Mouse (Mus musculus) forebrain, embryonic 12.5 days (tissue): ENCODE measurements at regions not wholly inside any gene's neighbourhood (a gene's known extent, or its start where the extent isn't known, plus 50 kb on each side); places are given as distances from the start of the nearest gene placed in this dataset.
A peak's percentile ranks its signal among the peaks of the same experiment; 100 is the strongest.

Source experiments
- ATAC-seq: fragments of 200-750 bp; cut with Nextera tagmentation; 2 replicates; pipeline ENCODE4 v1.8.0; 2017; ENCODE audit warnings: moderate TSS enrichment; ENCODE audit not compliant: low FRiP score
- H3K27ac ChIP-seq: fragments of 300-500 bp; sonication (generic); 2 replicates; pipeline ENCODE4 v1.5.1; 2016; ENCODE audit warnings: mild to moderate bottlenecking
- H3K27me3 ChIP-seq: fragments of 300-500 bp; sonication (generic); 2 replicates; pipeline ENCODE4 v1.6.1; 2016; ENCODE audit warnings: mild to moderate bottlenecking
- H3K36me3 ChIP-seq: fragments of 300-500 bp; sonication (generic); replicated peaks from 2 replicates; pipeline ENCODE4 v1.6.1; 2016; ENCODE audit warnings: mild to moderate bottlenecking
- H3K4me1 ChIP-seq: fragments of 300-500 bp; sonication (generic); 2 replicates; pipeline ENCODE4 v1.6.1; 2016
- H3K4me2 ChIP-seq: fragments of 300-500 bp; sonication (generic); 2 replicates; pipeline ENCODE4 v1.6.1; 2016; ENCODE audit warnings: mild to moderate bottlenecking, moderate library complexity
- H3K4me3 ChIP-seq: fragments of 300-500 bp; sonication (generic); replicated peaks from 2 replicates; pipeline ENCODE4 v1.5.1; 2016; ENCODE audit warnings: mild to moderate bottlenecking
- H3K9ac ChIP-seq: fragments of 300-500 bp; sonication (generic); 2 replicates; pipeline ENCODE4 v1.6.1; 2016; ENCODE audit warnings: mild to moderate bottlenecking
- H3K9me3 ChIP-seq: fragments of 300-500 bp; sonication (generic); 2 replicates; pipeline ENCODE4 v1.6.1; 2016
- WGBS: fragments of 180-500 bp; shearing (Covaris S2); methylation state at CpG from one replicate; pipeline ENCODE4 v1.1.7; 2016; 5-methylcytosine and 5-hydroxymethylcytosine counted together

DNA sequence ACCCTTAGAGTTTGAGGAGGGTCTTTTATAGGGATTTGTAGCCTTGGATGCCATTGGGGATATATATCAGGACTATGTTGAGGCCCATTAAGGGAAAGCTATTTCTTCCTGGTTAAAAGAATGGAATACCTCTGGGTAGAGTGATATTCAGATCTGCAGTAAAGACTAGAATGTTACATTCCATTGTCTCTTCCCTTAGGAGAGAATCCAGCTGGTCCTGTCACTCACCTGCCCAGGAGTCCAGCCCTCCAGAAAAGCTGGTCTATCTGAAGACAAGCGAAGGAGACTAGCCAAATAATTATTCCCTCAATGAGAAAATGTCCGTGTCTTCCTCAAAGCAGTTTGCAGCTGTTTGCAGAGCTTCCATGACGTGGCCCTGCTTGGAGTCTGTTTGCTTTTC lies 308.3 kb downstream of the Cog6 start:
- Histone ChIP-seq H3K4me1 (no peaks in the 10 kb centered on the region), H3K9me3 (no peaks in the 10 kb centered on the region), H3K27ac (no peak overlapping the region), H3K4me3 (no peak overlapping the region), H3K27me3 (no peaks in the 10 kb centered on the region; the same call in 1 of the 2 replicates), H3K4me2 (no peak overlapping the region), H3K9ac (no peak overlapping the region), H3K36me3 (no peaks in the 10 kb centered on the region)
- 86% methylated on average over 3 of the region's 3 CpGs for WGBS
- no peak for ATAC-seq

GRCm38 (mm10) chr3:52708301-52708700 lies 308.7 kb downstream of the Cog6 start:
- no peak overlapping the region for H3K27ac ChIP-seq
- H3K36me3 ChIP-seq = no peaks in the 10 kb centered on the region
- H3K9ac ChIP-seq = no peak overlapping the region
- no peak overlapping the region for H3K4me3 ChIP-seq
- no peak overlapping the region for H3K4me2 ChIP-seq
- H3K9me3 ChIP-seq = no peaks in the 10 kb centered on the region
- no peak for ATAC-seq
- H3K4me1 ChIP-seq = no peaks in the 10 kb centered on the region
- no peaks in the 10 kb centered on the region; the same call in 1 of the 2 replicates for H3K27me3 ChIP-seq
- 82% methylated on average over 1 of the region's 1 CpGs for WGBS

DNA sequence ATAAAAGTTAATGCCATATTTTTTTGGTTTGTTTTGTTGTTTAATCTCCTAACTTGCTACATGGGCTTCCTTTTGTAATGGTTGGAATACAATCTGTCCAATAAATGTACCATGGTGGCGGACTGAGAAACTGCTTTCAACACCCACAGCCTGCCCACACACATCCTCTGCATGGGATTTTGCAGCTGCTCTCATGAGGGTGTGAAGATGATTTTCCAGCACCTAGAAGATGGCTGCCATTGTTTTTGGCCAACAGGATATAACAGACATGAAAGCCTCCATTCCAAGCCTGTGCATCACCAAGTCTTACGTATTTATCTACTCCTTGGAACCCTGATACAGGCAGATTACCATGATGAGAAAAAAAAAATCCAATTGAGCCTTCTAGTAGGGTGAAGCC lies 310.4 kb downstream of the Cog6 start:
- WGBS = 85% methylated on average over 2 of the region's 2 CpGs
- Histone ChIP-seq H3K27me3 (no peaks in the 10 kb centered on the region; the same call in 1 of the 2 replicates), H3K27ac (no peak overlapping the region)

GRCm38 (mm10) chr3:52703751-52704150 lies 313.3 kb downstream of the Cog6 start:
- 91% methylated on average over 6 of the region's 6 CpGs for WGBS

More for the DNA sequence above, 310.4 kb downstream of the Cog6 start:
- H3K9me3 ChIP-seq = no peaks in the 10 kb centered on the region
- no peak overlapping the region for H3K4me3 ChIP-seq
- no peaks in the 10 kb centered on the region for H3K4me1 ChIP-seq
- no peak for ATAC-seq
- H3K4me2 ChIP-seq = no peak overlapping the region
- H3K36me3 ChIP-seq = no peaks in the 10 kb centered on the region
- H3K9ac ChIP-seq = no peak overlapping the region

GRCm38 (mm10) chr3:52702962-52703361 lies 314.1 kb downstream of the Cog6 start:
- no peaks in the 10 kb centered on the region; the same call in 1 of the 2 replicates for H3K27me3 ChIP-seq
- H3K4me2 ChIP-seq = no peak overlapping the region
- no peak overlapping the region for H3K27ac ChIP-seq
- no peaks in the 10 kb centered on the region for H3K9me3 ChIP-seq
- whole genome bisulfite sequencing = 77% methylated on average over 4 of the region's 4 CpGs
- no peaks in the 10 kb centered on the region for H3K4me1 ChIP-seq
- no peaks in the 10 kb centered on the region for H3K36me3 ChIP-seq
- no peak for ATAC-seq
- no peak overlapping the region for H3K4me3 ChIP-seq
- no peak overlapping the region for H3K9ac ChIP-seq

More at GRCm38 (mm10) chr3:52703751-52704150, 313.3 kb downstream of the Cog6 start:
- Histone ChIP-seq H3K4me1 (no peaks in the 10 kb centered on the region), H3K9me3 (no peaks in the 10 kb centered on the region), H3K27me3 (no peaks in the 10 kb centered on the region; the same call in 1 of the 2 replicates), H3K9ac (no peak overlapping the region), H3K27ac (no peak overlapping the region), H3K36me3 (no peaks in the 10 kb centered on the region), H3K4me2 (no peak overlapping the region), H3K4me3 (no peak overlapping the region)
- ATAC-seq = no peak

DNA sequence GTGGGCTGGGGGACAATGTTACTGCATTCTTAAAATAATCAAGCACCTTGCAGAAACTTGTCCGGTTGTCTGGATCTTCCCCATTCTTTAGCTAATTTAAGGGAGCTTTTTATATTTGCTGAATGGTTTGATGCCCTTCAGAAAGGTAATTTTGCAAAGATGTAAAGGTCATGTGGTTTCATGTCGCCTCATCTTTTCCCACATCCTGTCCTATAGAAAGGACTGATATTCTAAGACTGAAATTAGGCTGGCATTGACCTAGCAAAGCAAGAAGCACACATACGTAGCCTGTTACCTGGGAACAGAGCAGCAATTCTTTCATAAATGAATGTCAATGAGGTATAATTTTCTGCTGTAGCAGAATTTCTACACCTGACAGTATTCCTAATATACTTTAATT lies 315.4 kb downstream of the Cog6 start:
- WGBS = 77% methylated on average over 3 of the region's 3 CpGs
- H3K27ac ChIP-seq = no peak overlapping the region
- ATAC-seq = no peak
- H3K4me3 ChIP-seq = no peak overlapping the region
- no peaks in the 10 kb centered on the region for H3K4me1 ChIP-seq
- no peak overlapping the region for H3K4me2 ChIP-seq
- no peaks in the 10 kb centered on the region for H3K9me3 ChIP-seq
- H3K9ac ChIP-seq = no peak overlapping the region
- H3K36me3 ChIP-seq = no peaks in the 10 kb centered on the region
- no peaks in the 10 kb centered on the region; the same call in 1 of the 2 replicates for H3K27me3 ChIP-seq

DNA sequence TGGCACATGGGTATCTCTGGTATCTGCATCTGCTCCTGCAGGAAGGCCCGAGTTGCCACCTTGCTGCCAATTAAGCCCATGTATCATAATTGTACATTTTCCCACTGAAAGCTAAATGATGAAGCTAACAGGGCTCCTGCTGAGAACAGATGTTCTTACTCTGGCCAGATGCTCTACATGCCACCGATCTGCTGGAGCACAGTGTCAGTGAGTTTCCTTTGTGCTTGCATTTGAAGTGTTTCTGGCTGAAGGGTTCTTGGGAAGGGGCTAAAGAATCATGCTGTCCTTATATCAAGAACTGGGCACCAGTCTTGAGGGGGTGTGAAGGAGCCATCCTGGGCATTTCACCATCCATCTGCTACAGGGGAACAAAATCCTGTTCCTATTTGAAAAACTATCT lies 323.2 kb downstream of the Cog6 start:
- WGBS = 83% methylated on average over 2 of the region's 2 CpGs
- H3K4me2 ChIP-seq = no peak overlapping the region
- H3K36me3 ChIP-seq = no peaks in the 10 kb centered on the region
- H3K9ac ChIP-seq = no peak overlapping the region
- no peak for ATAC-seq
- no peaks in the 10 kb centered on the region for H3K27me3 ChIP-seq
- H3K4me1 ChIP-seq = no peaks in the 10 kb centered on the region
- 0 out of 2 replicates have a peak overlapping the region, but pooled peaks have one; percentile 38 for H3K27ac ChIP-seq
- no peak overlapping the region for H3K4me3 ChIP-seq
- H3K9me3 ChIP-seq = no peaks in the 10 kb centered on the region

DNA sequence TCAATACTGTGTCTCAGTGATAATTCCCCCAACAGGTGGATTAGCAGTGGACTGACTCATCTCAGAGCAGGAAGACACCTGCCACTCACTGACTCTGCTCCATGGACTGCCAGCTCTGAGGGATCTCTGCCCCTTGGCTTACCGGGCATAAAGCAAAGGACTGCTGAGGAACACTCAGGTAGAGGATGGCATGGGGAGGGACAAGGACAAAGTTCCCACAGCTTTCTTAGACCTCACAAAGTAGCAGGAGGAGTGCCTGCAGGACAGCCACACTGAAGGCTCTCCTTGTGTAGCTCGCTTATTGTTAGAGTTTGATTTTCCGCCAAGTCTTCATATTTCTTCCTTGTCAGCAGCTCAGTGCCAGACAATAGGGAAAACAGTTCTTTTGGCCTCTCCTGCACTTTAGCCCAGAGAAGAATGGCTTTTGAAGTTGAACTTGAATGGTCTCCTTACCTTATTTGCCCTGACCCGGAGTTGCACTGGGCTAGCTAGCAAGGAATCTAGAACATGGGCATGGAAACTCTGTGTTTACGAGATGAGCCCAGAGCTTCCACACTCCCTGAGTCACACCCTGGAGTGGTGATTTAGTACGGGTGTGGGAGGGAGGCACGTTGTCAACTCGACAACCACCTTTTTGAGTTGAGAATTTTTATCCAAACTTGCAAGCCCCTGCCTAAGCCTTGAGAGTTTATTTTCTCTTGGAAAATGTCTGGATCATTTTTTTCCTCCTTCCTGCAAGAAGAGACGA lies 331.4 kb downstream of the Cog6 start:
- peaks cover 6% of the 10 kb centered on the region; the same call in 1 of the 2 replicates for H3K27me3 ChIP-seq
- H3K9ac ChIP-seq = no peak overlapping the region
- no peak for ATAC-seq
- peaks cover 6% of the 10 kb centered on the region for H3K4me1 ChIP-seq
- 82% methylated on average over 9 of the region's 9 CpGs for WGBS
- H3K36me3 ChIP-seq = no peaks in the 10 kb centered on the region
- H3K4me2 ChIP-seq = no peak overlapping the region
- H3K9me3 ChIP-seq = no peaks in the 10 kb centered on the region
- H3K4me3 ChIP-seq = no peak overlapping the region
- no peak overlapping the region for H3K27ac ChIP-seq

DNA sequence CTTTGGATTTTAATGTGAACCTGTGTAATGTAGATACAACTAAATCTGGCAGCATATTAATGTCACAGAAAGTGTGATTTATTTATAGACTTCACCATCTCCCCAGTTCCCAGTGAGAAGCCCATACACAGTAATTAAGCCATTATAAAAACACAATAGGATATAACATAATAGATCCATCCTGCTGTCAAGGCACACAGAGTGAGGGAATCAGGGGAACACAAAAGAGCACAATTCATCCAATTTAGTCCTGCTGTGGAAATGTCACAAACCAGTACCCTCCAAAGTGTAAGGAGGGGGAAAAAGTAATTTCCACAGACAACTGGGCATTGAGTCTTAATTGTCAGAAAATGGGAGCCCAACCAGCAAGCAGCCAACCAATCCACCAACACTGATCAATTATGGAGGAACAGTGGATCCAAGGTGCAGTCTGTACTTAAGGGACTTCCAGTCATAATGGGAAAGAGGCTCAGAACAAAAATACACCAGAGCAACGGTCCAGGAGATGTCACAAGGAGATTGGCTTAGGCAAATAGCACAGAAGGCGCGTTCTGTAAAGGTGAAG lies 336.1 kb downstream of the Cog6 start:
- Histone ChIP-seq H3K4me2 (no peak overlapping the region), H3K9ac (no peak overlapping the region), H3K4me3 (no peak overlapping the region), H3K4me1 (peaks cover 6% of the 10 kb centered on the region), H3K36me3 (no peaks in the 10 kb centered on the region), H3K9me3 (0 out of 2 replicates have a peak, but pooled peaks cover 6% of the 10 kb centered on the region), H3K27ac (no peak overlapping the region), H3K27me3 (peaks cover 3% of the 10 kb centered on the region)
- 25% methylated on average over 3 of the region's 3 CpGs for WGBS
- ATAC-seq = peak; percentile 6; the same call in 1 of the 2 replicates

- H3K27me3 ChIP-seq = peaks cover 18% of the 10 kb centered on the region
- H3K9ac ChIP-seq = no peak overlapping the region
- ATAC-seq = no peak
- peaks cover 6% of the 10 kb centered on the region for H3K4me1 ChIP-seq
- H3K4me3 ChIP-seq = no peak overlapping the region
- WGBS = 96% methylated on average over 14 of the region's 14 CpGs
- H3K27ac ChIP-seq = no peak overlapping the region
- H3K4me2 ChIP-seq = no peak overlapping the region
- no peaks in the 10 kb centered on the region for H3K36me3 ChIP-seq
- 0 out of 2 replicates have a peak, but pooled peaks cover 6% of the 10 kb centered on the region for H3K9me3 ChIP-seq
Observed at GRCm38 (mm10) chr3:52676886-52677670, 340.0 kb downstream of the Cog6 start.

GRCm38 (mm10) chr3:52670628-52671028 lies 346.4 kb downstream of the Cog6 start:
- WGBS = 96% methylated on average over 8 of the region's 8 CpGs
- H3K27me3 ChIP-seq = 0 out of 2 replicates have a peak, but pooled peaks cover 15% of the 10 kb centered on the region

GRCm38 (mm10) chr3:52663161-52663602 lies 353.9 kb downstream of the Cog6 start:
- WGBS = 38% methylated on average over 5 of the region's 5 CpGs
- no peak overlapping the region for H3K27ac ChIP-seq
- no peaks in the 10 kb centered on the region for H3K36me3 ChIP-seq
- 0 out of 2 replicates have a peak, but pooled peaks have one; percentile 27 for ATAC-seq
- no peak overlapping the region for H3K9ac ChIP-seq
- H3K4me3 ChIP-seq = no peak overlapping the region
- H3K27me3 ChIP-seq = peaks cover 2% of the 10 kb centered on the region; the same call in 1 of the 2 replicates
- H3K4me2 ChIP-seq = no peak overlapping the region; the same call in 1 of the 2 replicates
- peaks cover 12% of the 10 kb centered on the region for H3K4me1 ChIP-seq
- H3K9me3 ChIP-seq = no peaks in the 10 kb centered on the region

More at GRCm38 (mm10) chr3:52670628-52671028, 346.4 kb downstream of the Cog6 start:
- no peak overlapping the region for H3K9ac ChIP-seq
- H3K4me2 ChIP-seq = no peak overlapping the region
- ATAC-seq = no peak
- H3K36me3 ChIP-seq = no peaks in the 10 kb centered on the region
- H3K9me3 ChIP-seq = no peaks in the 10 kb centered on the region
- no peak overlapping the region for H3K27ac ChIP-seq
- H3K4me1 ChIP-seq = 0 out of 2 replicates have a peak, but pooled peaks cover 7% of the 10 kb centered on the region
- H3K4me3 ChIP-seq = no peak overlapping the region
